Mouse (Mus musculus) layer of hippocampus, postnatal 36 days (tissue): ENCODE measurements at regions not wholly inside any gene's neighbourhood (a gene's known extent, or its start where the extent isn't known, plus 50 kb on each side); places are given as distances from the start of the nearest gene placed in this dataset.

Source experiments
- DNase-seq, 2 experiments: peaks; one replicate each; pipeline ENCODE4 v3.0.0; 2022

DNA sequence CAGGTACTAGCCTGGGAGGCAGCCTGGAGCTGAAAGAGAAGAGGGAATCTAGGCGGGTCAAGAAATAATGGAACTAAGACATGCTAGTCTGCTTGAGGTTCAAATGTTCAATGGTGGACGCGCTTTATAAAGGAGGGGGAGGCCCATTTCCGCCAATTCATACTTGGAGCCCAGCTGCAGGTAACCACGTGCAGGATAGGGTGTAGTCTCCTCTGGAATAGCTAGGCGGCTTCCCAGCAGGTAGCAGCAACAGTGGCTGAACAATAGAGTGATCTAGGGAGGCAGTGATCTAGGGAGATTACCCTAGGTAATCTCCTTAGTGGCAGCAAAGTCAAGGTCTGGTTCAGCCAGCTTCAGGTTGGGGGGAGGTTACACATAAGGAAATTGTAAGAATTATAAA lies 134.6 kb downstream of the Sh2d4b start:
- DNase-seq, result no peak

DNA sequence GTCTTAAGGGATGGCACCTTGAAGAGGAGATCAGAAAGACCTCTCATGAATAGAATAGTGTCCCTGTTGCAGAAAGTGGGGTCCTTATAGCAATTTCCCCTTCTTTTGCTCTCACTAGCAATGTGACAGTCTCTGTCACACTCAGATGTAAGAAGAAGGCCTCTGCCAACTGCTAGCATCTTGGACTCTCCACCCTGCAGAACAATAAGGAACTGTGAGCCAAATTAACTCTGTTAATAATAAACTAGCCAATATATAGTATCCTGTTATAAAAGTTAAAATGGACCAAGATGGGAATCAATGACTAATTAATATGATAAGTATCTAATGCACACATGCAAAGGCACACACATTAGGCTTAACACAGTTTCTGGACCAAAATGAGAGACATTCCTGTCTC lies 152.5 kb downstream of the Sh2d4b start:
- no peak for DNase-seq

DNA sequence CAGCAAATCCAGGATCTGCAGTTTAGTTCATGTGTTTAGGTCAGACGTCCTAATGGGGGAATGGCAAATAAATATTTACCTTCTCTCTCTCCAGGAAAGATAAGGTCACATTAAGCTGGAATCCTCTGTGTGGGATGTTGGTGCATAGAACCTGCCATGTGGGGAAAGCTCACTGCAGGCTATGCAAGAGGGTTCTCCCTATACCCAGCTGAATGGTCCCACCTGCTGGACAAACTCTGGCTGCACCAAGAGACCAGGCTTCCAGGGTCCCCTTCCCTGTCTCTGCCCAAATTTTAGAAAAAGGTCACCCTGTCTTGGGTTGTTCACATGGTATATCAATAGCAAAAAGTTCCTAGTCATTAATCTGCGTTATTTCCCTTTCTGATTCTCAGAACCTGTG lies 161.2 kb downstream of the Sh2d4b start:
- peak; percentile 11 to 23 for DNase-seq

DNA sequence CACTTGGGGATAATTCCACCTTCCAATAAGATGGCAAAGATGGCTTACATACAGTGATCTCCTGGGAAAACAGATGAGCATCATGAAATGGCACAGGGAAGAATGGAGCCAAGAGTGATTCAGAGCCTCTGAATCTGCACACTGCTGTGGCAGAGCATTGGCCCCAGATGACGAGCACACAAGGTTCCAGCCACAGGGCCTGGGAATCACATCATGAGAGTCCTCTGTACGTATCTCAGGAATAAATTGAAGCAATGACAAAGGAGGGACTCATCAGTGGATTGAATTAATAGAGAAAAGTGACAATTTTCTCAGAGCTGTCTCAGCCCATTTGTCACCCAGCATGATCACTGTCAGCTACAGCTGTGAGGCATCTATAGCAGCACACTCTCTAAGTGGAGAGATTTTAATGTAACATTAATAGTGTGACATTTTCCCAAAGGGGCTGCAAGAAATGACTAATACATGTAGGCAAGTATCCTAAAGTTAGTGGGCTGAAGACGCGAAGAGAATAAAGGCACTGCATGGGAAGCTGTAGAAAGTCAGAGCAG lies 184.0 kb downstream of the Sh2d4b start:
- DNase-seq, result no peak

GRCm38 (mm10) chr14:40707419-40707818 lies 185.6 kb downstream of the Sh2d4b start:
- DNase-seq, result no peak

DNA sequence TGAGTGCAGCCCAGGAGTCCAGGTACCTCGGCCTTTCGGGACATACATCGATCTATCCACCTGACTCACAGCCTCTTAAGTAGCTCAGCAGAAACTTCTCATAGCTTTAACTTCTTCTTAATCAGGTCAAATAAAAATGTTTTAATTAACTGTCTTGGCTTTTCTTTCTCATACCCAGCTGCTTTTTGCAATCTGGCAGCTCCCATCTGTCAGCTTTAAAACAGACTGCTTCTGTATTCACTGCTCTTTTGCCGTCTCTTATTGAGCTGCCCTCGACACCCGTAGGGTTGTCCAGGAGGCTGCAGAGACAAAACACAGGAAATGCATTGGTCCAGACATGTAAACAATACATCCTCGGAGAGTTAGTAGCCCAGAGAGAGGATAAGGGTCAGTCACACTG lies 189.6 kb downstream of the Sh2d4b start:
- DNase-seq, result peak; percentile 4 to 6

GRCm38 (mm10) chr14:40681711-40682110 lies 211.4 kb downstream of the Sh2d4b start:
- no peak for DNase-seq

GRCm38 (mm10) chr14:40653558-40653957 lies 239.5 kb downstream of the Sh2d4b start:
- DNase-seq, result no peak
